Mouse (Mus musculus): ENCODE measurements around the gene Cfap74.
"Not testable (repeated sequence)": the region's sequence is repeated elsewhere in the genome, so short reads cannot be mapped to it uniquely, and the experiment has no call there.

Cfap74 gene

DNA sequence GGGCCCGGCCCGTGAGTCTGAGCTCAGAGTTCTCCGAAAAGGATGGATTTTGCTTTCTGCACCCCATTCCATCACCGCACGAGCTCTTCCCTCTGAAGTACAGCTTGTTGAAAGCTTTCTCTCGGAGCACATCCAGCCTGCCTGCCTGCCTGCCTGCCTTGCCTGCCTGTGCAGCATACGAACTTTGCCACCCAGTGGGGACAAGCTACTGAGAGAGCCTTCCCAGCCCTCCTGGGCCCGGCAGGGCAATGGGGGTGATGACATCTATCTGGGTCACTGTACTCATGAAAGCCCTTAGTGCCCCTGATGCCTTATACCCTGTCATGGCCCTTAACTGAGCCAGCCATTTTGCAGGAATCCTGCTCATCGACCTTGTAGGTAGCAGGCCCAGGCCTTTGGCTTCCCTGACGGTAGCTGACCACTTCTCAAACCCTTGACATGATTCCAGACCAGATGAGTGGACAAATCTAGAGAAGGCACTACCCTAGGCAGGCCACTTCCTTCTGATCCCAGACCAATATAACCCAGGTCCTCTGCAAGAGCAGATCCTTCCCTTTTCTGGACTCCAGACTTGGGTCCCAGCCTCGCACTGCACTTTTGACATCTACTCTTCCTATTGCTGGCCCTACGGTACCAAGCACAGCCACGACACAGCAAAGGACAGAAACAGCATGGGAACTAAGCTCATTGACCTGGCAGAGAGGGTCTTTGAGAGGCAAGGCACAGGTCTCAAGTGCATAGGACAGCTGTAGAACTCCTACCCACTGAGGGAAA, 58.4 kb downstream of the Cfap74 start:
- in situ Hi-C loops (cut with MboI, MseI): loop anchor here (5.0 kb wide), 1 partner anchor 85 kb away; no protein-coding TSS in a partner anchor

DNA sequence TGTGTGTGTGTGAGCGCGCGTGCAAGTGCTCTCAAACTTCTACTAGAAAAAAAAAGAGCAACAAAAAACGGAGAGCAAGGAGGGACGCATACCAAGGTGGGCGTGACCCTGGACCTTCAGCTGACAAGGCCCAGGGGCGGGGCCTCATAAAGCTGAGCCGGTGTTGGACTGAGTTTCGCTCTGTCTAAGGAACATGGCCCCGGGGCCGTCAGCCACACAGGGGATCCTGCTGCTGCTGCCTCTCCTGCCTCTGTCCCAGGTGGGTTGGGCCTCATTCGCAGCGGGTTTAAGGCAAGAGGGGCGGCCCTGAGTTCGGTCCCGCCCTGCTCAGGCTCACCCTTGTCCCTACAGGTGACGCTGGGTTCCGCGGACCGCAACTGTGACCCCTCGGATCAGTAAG, 60.0 kb downstream of the Cfap74 start, which contains the start of gene Tmem52:
Gene Tmem52 (plus strand): TSS at position 163 of the 400 bp plus-strand sequence.
- in situ Hi-C loops (cut with MboI, MseI): loop anchor here (5.0 kb wide), 1 partner anchor 87 kb away; no protein-coding TSS in a partner anchor

- in situ Hi-C loops (cut with MboI, MseI): loop anchor here (5.0 kb wide), 1 partner anchor 87 kb away; no protein-coding TSS in a partner anchor
These were observed 60.7 kb downstream of the Cfap74 start for GRCm38 (mm10) chr4:155469590-155470262.

DNA sequence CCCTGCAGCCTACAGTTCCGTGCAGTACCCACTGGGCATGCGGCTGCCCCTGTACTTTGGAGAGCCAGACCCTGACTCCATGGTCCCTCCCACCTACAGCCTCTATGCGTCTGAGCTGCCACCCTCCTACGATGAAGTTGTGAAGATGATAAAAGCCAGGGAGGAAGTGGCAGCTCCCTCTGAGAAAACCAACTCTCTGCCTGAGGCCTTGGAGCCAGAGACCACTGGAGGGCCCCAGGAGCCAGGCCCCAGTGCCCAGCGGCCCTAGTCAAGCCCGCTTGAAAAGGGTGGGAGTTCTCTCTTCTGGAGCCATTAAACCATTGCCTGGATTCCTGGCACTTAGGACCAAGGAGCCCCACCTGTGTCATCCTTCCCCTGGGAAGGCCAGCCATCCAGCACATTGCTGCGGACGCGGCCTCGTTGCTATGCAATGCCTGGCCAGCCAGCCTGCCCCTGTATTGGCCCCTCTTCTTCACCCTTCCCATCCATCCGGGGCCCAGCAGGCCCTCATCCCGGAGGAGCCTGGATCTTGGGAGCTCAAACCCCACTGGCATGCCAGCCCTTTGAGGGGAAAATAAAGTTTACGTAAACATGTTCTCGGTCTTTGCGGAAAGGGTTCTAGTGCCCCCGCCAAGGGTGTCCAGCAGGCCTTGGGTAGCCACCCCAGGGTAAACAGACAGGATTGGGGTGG, 61.4 kb downstream of the Cfap74 start:
- in situ Hi-C loops (cut with MboI, MseI): no loop called here

DNA sequence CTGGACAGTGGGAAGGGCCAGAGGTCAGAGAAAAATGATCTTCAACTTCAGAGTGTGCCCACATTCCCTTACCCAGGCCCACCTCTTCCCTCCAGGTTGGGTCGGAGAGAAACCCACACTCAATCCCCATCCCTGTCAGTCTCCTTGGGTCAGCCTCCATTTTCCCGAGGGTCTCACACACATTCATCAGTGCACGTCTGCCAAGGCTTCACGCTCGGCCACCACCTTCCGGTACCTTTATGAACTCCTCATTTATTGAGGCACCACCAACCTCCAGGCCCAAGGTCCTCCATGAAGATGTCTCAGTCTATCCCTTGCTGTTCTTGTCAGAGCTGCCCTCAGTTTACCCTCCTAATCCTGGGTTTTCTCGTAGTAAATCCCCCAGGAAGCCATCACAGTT, 62.0 kb downstream of the Cfap74 start:
- in situ Hi-C loops (cut with MboI, MseI): no loop called here

GRCm38 (mm10) chr4:155471406-155471805, 62.4 kb downstream of the Cfap74 start:
- in situ Hi-C loops (cut with MboI, MseI): no loop called here

GRCm38 (mm10) chr4:155472716-155473290, 63.8 kb downstream of the Cfap74 start:
- in situ Hi-C loops (cut with MboI, MseI): no loop called here

DNA sequence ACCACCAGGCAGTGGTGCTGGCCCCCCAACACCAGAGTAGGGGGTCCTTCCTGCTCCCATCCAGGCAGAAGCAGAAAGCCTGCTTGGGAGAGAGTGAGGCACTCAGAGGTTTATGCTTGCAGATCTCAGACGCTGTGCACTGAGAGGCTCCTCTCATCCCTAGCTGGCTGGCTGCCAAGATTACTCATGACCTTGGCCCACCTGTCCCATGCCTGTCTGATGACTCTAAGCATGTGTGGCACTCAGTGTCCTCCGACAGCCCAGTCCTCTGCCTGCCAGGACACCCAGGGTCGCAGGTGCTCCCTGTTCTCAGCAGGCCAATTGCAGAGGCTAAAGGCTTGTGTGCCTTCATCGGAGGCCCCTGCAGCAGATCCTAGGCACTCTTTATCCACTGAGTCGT, 64.3 kb downstream of the Cfap74 start:
- in situ Hi-C loops (cut with MboI, MseI): no loop called here

DNA sequence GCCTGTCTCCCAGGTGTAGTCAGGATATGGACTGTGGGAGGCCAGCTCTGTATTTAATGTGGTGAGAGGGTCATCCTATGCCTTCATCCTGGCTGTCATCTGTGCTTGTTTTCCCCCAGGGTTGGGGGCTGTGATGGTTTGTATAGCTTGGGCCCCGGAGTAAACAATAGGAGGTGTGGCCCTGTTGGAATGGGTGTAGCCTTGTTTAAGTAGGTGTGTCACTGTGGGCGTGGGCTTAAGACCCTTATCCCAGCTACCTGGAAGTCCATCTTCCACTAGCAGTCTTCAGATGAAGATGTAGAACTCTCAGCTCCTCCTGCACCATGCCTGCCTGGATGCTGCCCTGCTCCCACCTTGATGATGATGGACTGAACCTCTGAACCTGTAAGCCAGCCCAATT, 64.8 kb downstream of the Cfap74 start:
- in situ Hi-C loops (cut with MboI, MseI): not testable (repeated sequence)

- in situ Hi-C loops (cut with MboI, MseI): loop anchor here (10.0 kb wide), 1 partner anchor 557 kb away; the partner anchor contains the start of gene Tnfrsf14
These were observed 72.6 kb downstream of the Cfap74 start for GRCm38 (mm10) chr4:155481381-155482124.

DNA sequence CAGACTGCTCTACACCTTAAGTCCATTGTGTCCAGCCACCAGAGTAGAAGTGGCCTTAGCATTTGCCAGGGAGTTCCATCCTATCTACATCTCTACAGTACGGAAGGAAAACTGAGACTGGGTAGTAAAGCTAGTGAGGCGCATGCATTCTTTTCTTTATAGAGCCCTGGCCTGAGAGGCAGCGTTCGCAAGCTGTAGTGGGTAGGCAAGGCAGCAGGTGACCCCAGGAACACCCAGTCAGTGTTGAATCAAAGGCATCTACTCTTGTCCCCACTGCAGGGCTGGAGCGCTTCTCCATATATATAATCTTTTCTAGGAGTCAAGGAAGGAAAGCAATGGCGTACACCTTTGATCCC, 73.1 kb downstream of the Cfap74 start:
- in situ Hi-C loops (cut with MboI, MseI): loop anchor here (10.0 kb wide), 1 partner anchor 557 kb away; the partner anchor contains the start of gene Tnfrsf14

DNA sequence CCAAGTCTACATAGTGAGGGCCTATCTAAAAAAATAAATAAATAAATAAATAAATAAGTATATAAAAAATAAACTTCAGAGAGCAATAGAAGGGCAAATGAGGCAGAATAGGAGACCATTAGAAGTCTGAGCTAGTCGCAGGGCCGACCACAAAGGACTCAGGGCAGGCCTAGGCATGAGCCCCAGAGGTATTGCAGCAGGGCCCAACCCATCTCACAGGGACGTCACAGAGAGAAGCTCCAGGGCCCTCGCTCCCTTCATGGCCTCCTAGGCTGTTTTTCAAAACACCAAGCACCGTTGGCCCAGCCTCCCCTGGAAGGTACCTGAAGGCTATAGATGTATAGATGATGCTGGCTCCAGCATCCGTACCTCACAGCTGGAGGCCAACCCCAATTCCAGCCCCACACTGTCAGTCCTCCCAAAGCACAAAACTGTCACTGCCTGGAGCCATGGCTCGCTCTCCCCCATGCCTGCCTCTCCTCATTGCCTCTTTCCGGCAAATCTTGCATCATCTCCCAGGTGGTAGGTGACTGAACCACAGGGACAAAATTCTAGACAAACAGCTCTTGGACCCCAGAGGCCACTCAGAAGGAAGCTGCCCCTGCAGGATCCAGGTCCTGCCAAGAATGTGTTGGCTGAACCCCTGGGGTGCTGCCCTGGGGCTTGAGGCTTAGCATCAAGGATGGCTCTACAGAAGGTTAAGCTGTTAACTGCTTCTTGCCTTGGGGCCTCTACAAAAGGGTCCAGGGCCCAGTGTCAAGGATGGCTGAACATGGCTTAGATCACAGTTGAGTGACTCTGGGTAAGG, 73.9 kb downstream of the Cfap74 start:
- in situ Hi-C loops (cut with MboI, MseI): loop anchor here (10.0 kb wide), 1 partner anchor 558 kb away; the partner anchor contains the start of gene Tnfrsf14

DNA sequence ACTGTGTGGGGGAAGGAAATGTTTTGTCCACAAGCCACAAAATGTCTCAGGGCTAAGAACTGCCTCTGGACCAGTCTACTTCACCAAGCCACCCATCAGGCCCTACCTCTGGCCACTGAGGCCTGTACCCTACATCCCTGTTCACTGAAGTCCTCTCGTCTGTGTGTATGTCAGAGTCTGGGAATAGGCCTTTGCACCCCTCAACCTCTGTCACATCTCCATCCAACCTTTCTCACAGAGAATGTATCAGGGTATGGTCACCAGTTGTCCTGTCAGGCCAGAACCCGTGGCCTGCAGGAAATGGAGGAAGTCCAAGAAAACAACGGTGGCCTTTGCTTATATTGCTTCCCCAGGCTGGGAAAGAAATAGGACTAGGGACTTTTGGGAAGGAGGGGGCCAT, 76.5 kb downstream of the Cfap74 start:
- in situ Hi-C loops (cut with MboI, MseI): loop anchor here (5.0 to 10.0 kb wide), 2 partner anchors 92 to 561 kb away; partner anchors contain the start of gene Tnfrsf14

- in situ Hi-C loops (cut with MboI, MseI): loop anchor here (5.0 to 10.0 kb wide), 2 partner anchors 90 to 563 kb away; partner anchors contain the start of gene Tnfrsf14
These were observed 78.8 kb downstream of the Cfap74 start for GRCm38 (mm10) chr4:155487746-155488145.

DNA sequence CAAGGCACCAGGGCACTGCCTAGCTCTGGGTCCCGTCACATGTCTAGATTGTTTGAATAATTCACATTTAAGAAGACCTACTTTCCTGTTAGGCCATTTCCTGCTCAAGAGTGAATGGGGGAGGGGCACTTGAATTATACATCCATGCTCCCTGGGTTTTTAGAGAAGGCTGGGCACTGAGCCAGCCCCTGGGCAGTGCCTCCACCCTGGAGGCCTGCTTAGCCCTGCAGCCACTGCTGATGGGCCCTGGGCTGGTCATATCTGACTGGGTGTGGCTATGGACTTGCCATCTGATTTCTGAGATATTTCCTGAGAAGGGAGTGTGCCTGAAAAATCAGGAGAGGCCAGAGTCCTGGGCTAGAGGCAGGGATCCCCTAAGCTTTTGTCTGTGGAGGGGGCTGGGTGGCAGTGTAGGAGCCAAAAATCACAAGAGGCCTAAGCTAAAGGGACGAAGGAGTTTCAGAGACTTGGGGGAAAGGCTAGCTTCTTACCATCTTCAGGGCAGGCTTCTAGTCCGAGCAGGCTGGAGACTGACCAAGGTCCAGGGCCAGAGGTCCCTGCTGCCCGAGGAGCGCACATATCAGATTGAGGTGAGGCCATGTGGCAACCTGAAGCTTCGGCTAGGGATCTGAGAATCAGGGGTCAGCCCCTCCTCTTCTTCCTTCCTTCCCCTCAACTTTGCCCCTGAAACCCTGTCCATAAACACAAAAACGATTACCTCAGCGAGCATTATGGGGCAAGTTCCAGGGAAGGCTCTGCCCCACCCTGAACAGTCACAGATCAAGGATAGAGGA, 79.4 kb downstream of the Cfap74 start:
- in situ Hi-C loops (cut with MboI, MseI): loop anchor here (5.0 to 10.0 kb wide), 2 partner anchors 89 to 564 kb away; partner anchors contain the start of gene Tnfrsf14

GRCm38 (mm10) chr4:155489101-155489970, 80.3 kb downstream of the Cfap74 start:
- in situ Hi-C loops (cut with MboI, MseI): loop anchor here (5.0 to 10.0 kb wide), 2 partner anchors 88 to 565 kb away; partner anchors contain the start of gene Tnfrsf14

DNA sequence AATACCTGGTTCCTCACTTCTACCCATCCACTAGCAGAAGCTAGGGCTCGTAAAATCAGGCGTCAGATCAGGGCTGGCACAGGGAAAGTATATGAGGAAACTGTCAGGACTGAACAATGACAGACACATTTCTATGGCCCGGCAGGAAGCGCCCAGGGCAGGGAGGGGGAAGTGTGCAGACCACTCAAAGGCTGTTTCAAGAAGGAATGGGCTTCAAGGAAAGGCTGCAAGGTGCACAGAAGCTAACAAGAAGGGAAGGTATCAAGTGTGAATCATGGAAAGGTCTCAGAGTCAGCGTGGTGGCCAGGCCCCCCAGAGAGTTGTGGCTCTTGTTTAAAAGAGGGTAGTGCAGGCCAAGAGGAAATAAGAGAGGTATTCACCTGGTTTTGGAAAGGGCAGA, 81.5 kb downstream of the Cfap74 start:
- in situ Hi-C loops (cut with MboI, MseI): no loop called here

GRCm38 (mm10) chr4:155490990-155491504, 82.1 kb downstream of the Cfap74 start, which contains the start of gene Gnb1:
TSS of gene Gnb1 (plus strand) at chr4:155491361.
- in situ Hi-C loops (cut with MboI, MseI): no loop called here
